Mouse (Mus musculus) activated CD4-positive, CD25-positive, alpha-beta regulatory T cell, adult 9 weeks (primary cell): ENCODE measurements around the gene Atl3. TPM values are rescaled to one million over a fixed set of nuclear protein-coding genes. Genes with fewer than 3 reads are reported as not detected.

Experiments
- polyA plus RNA-seq: library from polyadenylated mRNA; unstranded; fragments of 100-300 nt; shearing (Covaris generic); gene quantifications from one replicate; pipeline ENCODE4 v1.2.1, GENCODE M21; 2017

Atl3 gene
- polyA plus RNA-seq = 19.6 TPM

DNA sequence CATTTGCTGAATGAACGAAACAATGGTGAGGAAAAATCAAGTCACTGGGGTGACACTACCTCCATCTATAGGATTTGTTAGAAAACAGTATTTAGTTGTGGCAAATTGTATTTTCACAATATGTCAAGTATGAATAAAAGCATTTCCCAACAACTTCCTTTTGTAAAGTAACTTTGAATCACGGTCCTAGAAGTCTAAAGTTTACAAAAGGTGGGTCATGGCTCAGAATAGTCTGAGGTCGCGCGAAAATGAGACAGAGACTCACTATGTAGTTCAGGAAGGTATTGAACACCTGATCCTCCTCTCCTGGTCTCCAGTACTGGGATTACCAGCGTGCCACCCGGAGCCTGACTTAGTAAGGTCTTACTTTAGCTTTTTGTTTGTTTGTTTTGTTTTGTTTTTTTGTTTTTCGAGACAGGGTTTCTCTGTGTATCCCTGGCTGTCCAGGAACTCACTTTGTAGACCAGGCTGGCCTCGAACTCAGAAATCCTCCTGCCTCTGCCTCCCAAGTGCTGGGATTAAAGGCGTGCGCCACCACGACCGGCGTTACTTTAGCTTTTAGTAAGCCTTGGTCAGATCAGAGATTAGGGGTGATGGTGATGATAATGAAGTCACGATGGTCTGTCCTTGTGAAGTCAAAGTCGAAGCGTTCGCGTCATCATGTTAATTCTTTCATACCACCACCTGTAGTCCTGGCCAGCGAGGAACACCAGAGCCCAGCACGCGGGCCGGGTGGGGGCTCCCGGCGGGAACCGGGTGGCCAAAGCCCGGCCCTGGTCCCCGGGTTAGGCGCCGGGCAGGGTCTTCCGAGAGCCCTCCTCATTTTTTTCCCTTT lies at the start of gene Atl3:
Atl3 (plus strand) TSS at position 689 of the 835 bp plus-strand sequence.

DNA sequence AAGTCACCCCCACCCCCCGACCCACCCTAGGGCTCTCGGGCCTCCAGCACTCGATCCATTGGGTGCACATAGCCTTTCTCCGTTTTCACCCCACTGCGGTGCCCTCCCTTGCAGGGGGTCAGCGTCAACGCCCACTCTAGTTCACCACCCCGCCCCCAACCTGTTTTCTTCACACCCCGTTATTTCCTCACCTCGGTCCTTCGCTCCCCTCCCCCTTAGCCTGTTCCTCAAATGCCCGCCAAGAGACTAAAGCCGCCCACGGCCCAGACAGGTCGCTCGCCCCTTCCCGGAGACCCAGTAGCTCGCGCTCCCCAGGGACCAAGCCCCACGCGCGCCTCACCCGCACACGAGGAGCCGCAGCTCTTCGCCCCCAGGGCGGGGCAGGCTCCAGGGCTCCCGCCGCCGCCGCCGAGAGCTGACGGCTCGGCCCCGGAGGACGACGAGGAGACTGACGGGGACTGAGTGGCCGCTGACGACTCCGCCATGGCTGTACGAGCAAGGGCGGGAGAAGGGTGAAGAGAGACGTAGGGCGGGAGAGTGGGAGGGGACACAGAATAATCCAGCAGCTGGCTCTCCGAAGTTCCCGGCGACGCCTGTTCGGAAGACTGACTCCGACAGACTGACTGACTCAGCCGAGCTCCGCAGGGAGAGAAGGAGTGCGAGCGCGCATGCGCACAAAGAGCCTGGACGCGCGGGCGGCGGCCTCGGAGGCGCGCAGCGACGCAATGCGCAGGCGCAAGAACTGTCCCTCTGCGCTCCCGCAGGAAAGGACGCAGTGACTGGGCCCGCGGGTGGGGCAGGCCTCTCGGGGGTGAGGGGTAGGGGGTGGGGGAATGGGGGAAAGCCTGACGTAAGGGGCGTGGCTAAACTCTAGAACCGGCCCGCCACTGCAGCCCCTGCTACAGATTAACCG lies 11.0 kb upstream of the Atl3 start, which contains the start of gene Rtn3:
Rtn3 (minus strand) TSS at position 683 of the 913 bp plus-strand sequence.

DNA sequence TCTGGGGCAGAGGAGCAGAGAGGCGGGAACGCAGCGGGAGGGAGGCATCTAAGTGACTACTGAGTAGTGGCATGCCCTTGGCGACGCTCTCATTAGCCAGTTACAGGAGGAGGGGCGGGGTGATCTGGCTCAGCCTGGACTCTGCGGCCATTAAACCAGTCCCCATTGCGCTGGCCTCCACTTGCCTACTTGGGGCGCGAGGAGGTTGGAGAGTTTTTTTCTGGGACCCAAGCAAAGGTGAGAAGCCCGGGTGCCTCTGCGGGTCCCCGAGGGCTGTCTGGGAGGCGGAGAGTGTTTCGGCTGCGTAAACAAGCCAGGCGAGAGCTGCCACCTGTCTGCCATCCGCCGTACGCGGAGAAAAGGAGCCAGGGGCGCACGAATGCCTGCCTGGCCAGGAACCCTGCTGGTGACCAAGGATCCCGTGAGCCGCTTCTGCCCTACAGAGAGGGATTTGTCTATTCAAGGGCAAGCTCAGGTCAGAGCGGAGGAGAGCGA lies 63.5 kb downstream of the Atl3 start, which contains the start of gene Pla2g16:
Pla2g16 (plus strand) TSS at position 132 of the 495 bp plus-strand sequence.

Other genes starting within 250 kb of the Atl3 start
- not detected for gene Rcor2, start 226.7 kb upstream of the Atl3 start, polyA plus RNA-seq
- 83.4 TPM for gene Mark2, start 152.2 kb upstream of the Atl3 start, polyA plus RNA-seq
- gene Spindoc, start 111.0 kb upstream of the Atl3 start, polyA plus RNA-seq = 6.5 TPM
- 0.09 TPM for gene 2700081O15Rik, start 76.4 kb upstream of the Atl3 start, polyA plus RNA-seq
- 121 TPM for gene Rtn3, start 10.8 kb upstream of the Atl3 start, polyA plus RNA-seq
- gene Pla2g16, start 63.4 kb downstream of the Atl3 start, polyA plus RNA-seq = 125 TPM
- not detected for gene Lgals12, start 113.2 kb downstream of the Atl3 start, polyA plus RNA-seq
- gene Hrasls5, start 118.5 kb downstream of the Atl3 start, polyA plus RNA-seq = not detected
- not detected for gene Slc22a19, start 217.3 kb downstream of the Atl3 start, polyA plus RNA-seq